Mouse (Mus musculus) heart, postnatal 0 days (tissue): ENCODE results near the gene Olfr1218. TPM values are rescaled to one million over a fixed set of nuclear protein-coding genes. Genes with fewer than 3 reads are reported as not detected.

Experiments
- ATAC-seq: fragments of 200-750 bp; cut with Nextera tagmentation; 2 replicates; pipeline ENCODE4 v1.8.0; 2017; ENCODE audit warnings: low read depth, moderate number of reproducible peaks, moderate library complexity; ENCODE audit not compliant: insufficient read depth
- DNase-seq: peaks from one replicate; pipeline ENCODE4 v3.0.0-alpha.2; 2016; ENCODE audit warnings: low spot score
- H3K27ac ChIP-seq: fragments of 300-500 bp; sonication (generic); 2 replicates; pipeline ENCODE4 v1.5.1; 2014; ENCODE audit warnings: low read depth, mild to moderate bottlenecking
- H3K27me3 ChIP-seq: fragments of 300-500 bp; sonication (generic); 2 replicates; pipeline ENCODE4 v1.6.1; 2014; ENCODE audit warnings: low read length, mixed read lengths; ENCODE audit not compliant: control insufficient read depth, insufficient read depth
- H3K36me3 ChIP-seq: fragments of 300-500 bp; sonication (generic); replicated peaks from 2 replicates; pipeline ENCODE4 v1.6.1; 2014; ENCODE audit warnings: low read length, mixed read lengths; ENCODE audit not compliant: control insufficient read depth, insufficient read depth
- H3K4me1 ChIP-seq: fragments of 300-500 bp; sonication (generic); 2 replicates; pipeline ENCODE4 v1.6.1; 2014; ENCODE audit warnings: antibody characterized with exemption; ENCODE audit not compliant: control insufficient read depth, insufficient read depth
- H3K4me2 ChIP-seq: fragments of 300-500 bp; sonication (generic); 2 replicates; pipeline ENCODE4 v1.6.1; 2014; ENCODE audit warnings: low read depth, mild to moderate bottlenecking, low read length, moderate library complexity
- H3K4me3 ChIP-seq: fragments of 300-500 bp; sonication (generic); 2 replicates; pipeline ENCODE4 v1.5.1; 2014; ENCODE audit warnings: low read depth, low read length
- H3K9ac ChIP-seq: fragments of 300-500 bp; sonication (generic); replicated peaks from 2 replicates; pipeline ENCODE4 v1.6.1; 2014; ENCODE audit warnings: low read depth, low read length, mixed read lengths
- H3K9me3 ChIP-seq: fragments of 300-500 bp; sonication (generic); replicated peaks from 2 replicates; pipeline ENCODE4 v1.6.1; 2016; ENCODE audit warnings: low read length; ENCODE audit not compliant: control insufficient read depth
- CTCF ChIP-seq: IDR thresholded peaks from 2 replicates; pipeline ENCODE4 v1.5.1; 2016; ENCODE audit warnings: antibody characterized with exemption, control low read depth, low read depth
- EP300 ChIP-seq: IDR thresholded peaks from 2 replicates; pipeline ENCODE4 v1.6.1; 2016; ENCODE audit warnings: antibody characterized with exemption, low read depth
- WGBS: fragments of 180-500 bp; shearing (Covaris S2); extraction: QIAGEN DNeasy Blood & Tissue Kit; methylation state at CpG from one replicate; pipeline ENCODE4 v1.1.7; 2014; 5-methylcytosine and 5-hydroxymethylcytosine counted together
- polyA plus RNA-seq: library from polyadenylated mRNA; unstranded; fragments of >200 nt; fragmentation: Nextera tagmentation; extraction: Ambion mirVana; gene quantifications from 2 replicates; pipeline ENCODE4 v1.2.1, GENCODE M21; 2015
- total RNA-seq: library from RNA; depleted of rRNA; stranded (reverse); fragments of >200 nt; gene quantifications from 2 replicates; pipeline ENCODE4 v1.2.3, GENCODE M21; 2014; ENCODE audit warnings: low replicate concordance; rRNA removed

Gene Olfr1218
- not detected in 2 replicates for total RNA-seq
- polyA plus RNA-seq = not detected in 2 replicates

DNA sequence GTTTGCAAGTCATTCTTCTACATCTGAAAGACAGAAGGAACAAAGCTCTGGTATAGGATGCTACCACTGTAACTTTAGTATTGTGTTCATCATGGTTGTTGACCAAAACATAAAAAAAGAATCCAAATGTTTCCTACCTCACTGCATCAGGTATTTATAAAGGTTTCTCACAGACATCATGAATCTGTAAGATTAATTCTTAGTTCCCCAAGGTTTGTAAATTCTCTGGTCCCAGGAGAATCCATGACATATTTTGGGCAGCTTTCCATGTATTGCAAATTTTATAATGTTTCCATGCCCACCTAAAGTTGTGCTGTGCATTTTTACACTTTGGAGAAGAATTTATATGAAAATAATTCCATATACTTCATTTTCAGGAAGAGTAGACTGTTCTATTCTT lies at the start of gene Olfr1218:
Gene Olfr1218, minus strand, starts transcription at position 101 of the 400 bp plus-strand sequence.
- Histone ChIP-seq H3K27me3 (no peaks in the 10 kb centered on the region), H3K27ac (no peak within 1 kb of the TSS), H3K9ac (no peak within 1 kb of the TSS), H3K4me1 (no peaks in the 10 kb centered on the region), H3K4me2 (no peak within 1 kb of the TSS), H3K36me3 (no peaks in the 10 kb centered on the region), H3K4me3 (no peak within 1 kb of the TSS), H3K9me3 (no peaks in the 10 kb centered on the region)
- no peak for DNase-seq
- ATAC-seq = no peak
- no peak for TF ChIP-seq EP300
- TF ChIP-seq CTCF = no peak

DNA sequence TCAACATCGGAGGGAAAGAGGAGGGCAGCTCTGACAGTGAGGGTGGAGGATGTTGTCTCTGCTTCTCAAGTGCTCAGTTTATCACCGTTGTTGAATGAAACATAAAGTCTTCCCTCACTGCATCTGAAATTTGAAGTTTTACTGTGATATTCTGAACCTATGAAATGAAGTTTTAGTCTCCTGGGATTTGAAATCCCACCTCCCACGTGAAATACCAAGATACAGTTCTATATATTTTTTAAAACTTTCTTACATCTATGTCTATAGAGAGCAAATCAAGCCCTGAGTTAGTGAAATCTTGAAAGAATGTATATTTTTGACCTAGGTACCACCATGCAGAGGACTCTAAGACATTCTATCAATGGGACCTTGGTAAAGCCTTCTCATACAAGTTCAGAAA lies 45.7 kb upstream of the Olfr1218 start, which contains the start of gene Olfr1220:
Gene Olfr1220, minus strand, starts transcription at position 101 of the 400 bp plus-strand sequence.
- Histone ChIP-seq H3K36me3 (no peaks in the 10 kb centered on the region), H3K4me1 (no peaks in the 10 kb centered on the region), H3K9ac (no peak within 1 kb of the TSS), H3K4me3 (no peak within 1 kb of the TSS), H3K9me3 (no peaks in the 10 kb centered on the region), H3K27ac (no peak within 1 kb of the TSS), H3K27me3 (no peaks in the 10 kb centered on the region), H3K4me2 (no peak within 1 kb of the TSS)
- WGBS = 62% methylated on average over 3 of the region's 3 CpGs
- no peak for TF ChIP-seq CTCF
- TF ChIP-seq EP300 = no peak
- DNase-seq (no peak), ATAC-seq (no peak)

DNA sequence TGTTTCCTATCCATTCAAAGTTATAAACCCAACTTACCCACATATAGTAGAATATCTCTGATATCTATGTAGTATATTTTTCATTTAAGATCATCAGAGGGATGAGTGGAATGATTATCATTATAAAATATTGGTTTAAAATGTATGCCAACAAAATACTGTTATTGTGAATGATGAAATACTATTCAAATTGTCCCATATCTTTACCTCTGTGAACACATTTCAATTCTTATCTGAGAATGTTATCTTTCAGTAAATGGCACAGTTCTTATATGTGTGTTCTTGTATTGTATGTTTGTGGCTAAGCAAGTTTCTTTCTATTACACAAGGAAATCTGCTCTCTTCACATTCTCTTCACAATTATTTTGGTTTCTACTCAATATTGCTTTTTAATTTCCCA lies 44.7 kb upstream of the Olfr1218 start:
- Histone ChIP-seq H3K4me3 (no peak overlapping the region), H3K4me1 (no peaks in the 10 kb centered on the region), H3K27ac (no peak overlapping the region), H3K9ac (no peak overlapping the region), H3K9me3 (no peaks in the 10 kb centered on the region), H3K27me3 (no peaks in the 10 kb centered on the region), H3K4me2 (no peak overlapping the region), H3K36me3 (no peaks in the 10 kb centered on the region)
- TF ChIP-seq EP300 (no peak), CTCF (no peak)
- no peak for ATAC-seq
- no peak for DNase-seq

DNA sequence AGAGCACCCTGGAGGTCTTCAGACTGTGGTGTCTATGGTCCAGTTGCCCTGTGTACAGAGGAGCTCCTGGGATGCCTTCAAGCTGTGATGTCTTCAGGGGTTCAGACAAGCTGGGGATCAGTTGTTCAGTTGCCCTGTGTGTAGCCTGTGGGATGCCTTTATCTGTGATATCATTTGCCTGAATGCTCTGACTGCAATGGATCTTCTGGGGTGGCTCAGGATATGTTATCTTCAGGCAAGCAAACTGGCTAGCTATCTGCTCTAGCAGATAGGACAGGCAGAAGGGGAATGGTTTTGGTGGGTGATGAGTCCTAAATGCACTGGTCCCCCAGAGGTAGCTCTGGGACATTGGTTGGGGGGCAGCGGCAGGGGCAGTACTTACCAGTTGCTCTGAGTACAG lies 32.9 kb upstream of the Olfr1218 start:
- Histone ChIP-seq H3K9ac (no peak overlapping the region), H3K27me3 (no peaks in the 10 kb centered on the region), H3K36me3 (no peaks in the 10 kb centered on the region), H3K4me3 (no peak overlapping the region), H3K27ac (no peak overlapping the region), H3K4me1 (no peaks in the 10 kb centered on the region), H3K4me2 (no peak overlapping the region), H3K9me3 (no peaks in the 10 kb centered on the region)
- DNase-seq (no peak), ATAC-seq (no peak)
- TF ChIP-seq CTCF = no peak
- no peak for TF ChIP-seq EP300
- 100% methylated on average over 1 of the region's 1 CpGs for WGBS

DNA sequence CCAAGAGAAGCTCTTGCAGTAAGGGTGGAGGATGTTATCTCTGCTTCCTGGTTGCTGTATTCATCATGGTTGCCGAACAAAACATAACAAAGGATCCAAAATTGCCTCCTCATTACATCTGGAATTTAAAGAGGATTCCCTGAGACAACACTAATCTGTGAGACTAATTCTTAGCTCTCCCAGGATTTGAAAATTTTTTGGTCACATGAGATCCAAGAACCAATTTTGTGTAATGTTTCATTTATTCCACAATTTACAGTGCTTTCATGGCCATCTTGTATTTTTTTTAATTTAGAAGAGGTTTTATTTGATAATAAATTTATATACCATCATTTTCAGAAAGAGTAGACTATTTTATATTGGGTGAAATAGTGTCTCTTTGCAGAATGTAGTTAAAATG lies 22.4 kb upstream of the Olfr1218 start, which contains the start of gene Olfr1219:
Gene Olfr1219, minus strand, starts transcription at position 101 of the 400 bp plus-strand sequence.
- TF ChIP-seq EP300 (no peak), CTCF (no peak)
- Histone ChIP-seq H3K4me1 (no peaks in the 10 kb centered on the region), H3K27me3 (no peaks in the 10 kb centered on the region), H3K27ac (no peak within 1 kb of the TSS), H3K36me3 (no peaks in the 10 kb centered on the region), H3K9me3 (no peaks in the 10 kb centered on the region), H3K4me3 (no peak within 1 kb of the TSS), H3K4me2 (no peak within 1 kb of the TSS), H3K9ac (no peak within 1 kb of the TSS)
- WGBS = 39% methylated on average over 1 of the region's 1 CpGs
- no peak for DNase-seq
- ATAC-seq = no peak

DNA sequence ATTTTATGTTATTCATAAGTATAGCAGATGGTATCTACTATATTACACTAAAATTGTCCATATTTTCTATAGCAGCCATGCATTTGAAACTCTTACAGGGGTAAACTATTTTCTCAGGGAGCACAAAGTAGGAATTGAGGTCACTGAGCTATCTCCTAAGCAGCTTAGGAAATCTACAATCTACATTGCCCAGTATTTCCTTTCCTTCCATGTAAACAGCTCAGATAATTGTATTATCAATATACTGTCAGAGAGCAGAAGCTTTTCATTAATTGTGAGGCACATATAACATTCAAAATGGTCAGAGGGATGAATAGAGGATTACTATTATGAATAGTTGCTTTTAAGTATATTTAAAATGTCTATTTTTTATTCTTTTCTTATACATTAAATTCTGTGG lies 20.5 kb upstream of the Olfr1218 start:
- H3K36me3 ChIP-seq = no peaks in the 10 kb centered on the region

More for the DNA sequence above, 20.5 kb upstream of the Olfr1218 start:
- no peak for DNase-seq
- Histone ChIP-seq H3K9ac (no peak overlapping the region), H3K27me3 (no peaks in the 10 kb centered on the region), H3K4me2 (no peak overlapping the region), H3K4me1 (no peaks in the 10 kb centered on the region), H3K27ac (no peak overlapping the region), H3K9me3 (no peaks in the 10 kb centered on the region), H3K4me3 (no peak overlapping the region)
- no peak for ATAC-seq
- TF ChIP-seq CTCF = no peak
- TF ChIP-seq EP300 = no peak
